Mouse (Mus musculus): Measurements from ENCODE around the gene Nadk2. TPM values are rescaled to one million over a fixed set of nuclear protein-coding genes. Genes with fewer than 3 reads are reported as not detected.

The Nadk2 gene
- 175 TPM for polyA plus RNA-seq (2014; fragmentation: Illumina TruSeq; extraction: RNeasy Lipid Tissue Mini Kit (QIAGEN cat#74804); ENCODE audit: low read depth, low replicate concordance)

GRCm38 (mm10) chr15:9070912-9071555 lies at the start of gene Nadk2:
TSS of gene Nadk2 (plus strand) at chr15:9071260.

GRCm38 (mm10) chr15:9140252-9140680 lies 69.2 kb downstream of the Nadk2 start, which contains the start of gene Lmbrd2:
TSS of gene Lmbrd2 (plus strand) at chr15:9140550.

GRCm38 (mm10) chr15:9155325-9155724 lies 84.3 kb downstream of the Nadk2 start, which contains the start of gene Skp2:
TSS of gene Skp2 (minus strand) at chr15:9155425.

Other genes with a start within 250 kb of the Nadk2 start
- 245 TPM for gene Ranbp3l, start 103.3 kb upstream of the Nadk2 start, polyA plus RNA-seq (2014; fragmentation: Illumina TruSeq; extraction: RNeasy Lipid Tissue Mini Kit (QIAGEN cat#74804); ENCODE audit: low read depth, low replicate concordance)
- 191 TPM for gene Lmbrd2, start 69.3 kb downstream of the Nadk2 start, polyA plus RNA-seq (2014; fragmentation: Illumina TruSeq; extraction: RNeasy Lipid Tissue Mini Kit (QIAGEN cat#74804); ENCODE audit: low read depth, low replicate concordance)
- gene Skp2, start 84.2 kb downstream of the Nadk2 start, polyA plus RNA-seq (2014; fragmentation: Illumina TruSeq; extraction: RNeasy Lipid Tissue Mini Kit (QIAGEN cat#74804); ENCODE audit: low read depth, low replicate concordance): 3.2 TPM
- gene Ugt3a1, start 205.6 kb downstream of the Nadk2 start, polyA plus RNA-seq (2014; fragmentation: Illumina TruSeq; extraction: RNeasy Lipid Tissue Mini Kit (QIAGEN cat#74804); ENCODE audit: low read depth, low replicate concordance): 1,055 TPM

Data from kidney, adult 10 weeks (tissue).